Mouse (Mus musculus): ENCODE data around the gene Tigd3. TPM values are rescaled to one million over a fixed set of nuclear protein-coding genes. Genes with fewer than 3 reads are reported as not detected.

Gene Tigd3
- polyA plus RNA-seq (2015; fragmentation: Nextera tagmentation; extraction: Ambion mirVana) = 13.8 and 16.4 TPM in 2 replicates

- Histone ChIP-seq H3K4me3 (peak within 1 kb of the TSS; percentile 67), H3K27me3 (replicated peaks) (no peaks in the 10 kb centered on the region), H3K36me3 (replicated peaks) (peaks cover 9% of the 10 kb centered on the region), H3K4me2 (peak within 1 kb of the TSS; percentile 68), H3K27ac (peak within 1 kb of the TSS; percentile 84), H3K9ac (peak within 1 kb of the TSS; percentile 79), H3K4me1 (peaks cover 23% of the 10 kb centered on the region), H3K9me3 (no peaks in the 10 kb centered on the region)
- peak; percentile 97 for ATAC-seq (replicated peaks)
- 5% methylated on average over 36 of the region's 36 CpGs for WGBS
Measured at GRCm38 (mm10) chr19:5894002-5894678, at the start of gene Tigd3. Gene Tigd3 (minus strand): TSS chr19:5894149.

DNA sequence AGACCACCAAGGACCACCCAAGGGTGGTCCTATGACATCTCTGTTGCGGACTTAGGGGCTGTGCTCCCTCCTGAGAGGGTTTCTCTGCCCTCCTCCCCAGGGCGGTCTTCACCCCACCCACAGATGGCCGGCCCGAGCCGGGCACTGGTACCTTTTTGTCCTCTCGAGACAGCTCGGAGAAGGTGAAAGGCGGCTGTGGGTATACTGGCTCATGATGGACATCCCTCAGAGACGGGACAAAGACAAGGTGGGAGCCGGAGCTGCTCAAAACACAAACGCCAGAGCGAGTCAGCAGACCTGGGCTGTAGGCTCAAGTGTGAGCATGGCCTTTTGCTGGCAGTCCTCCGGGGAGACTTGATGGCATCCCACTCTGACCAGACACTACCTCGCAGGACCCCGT, 49.5 kb upstream of the Tigd3 start:
- no peaks in the 10 kb centered on the region for H3K9me3 ChIP-seq
- no peaks in the 10 kb centered on the region for H3K27me3 ChIP-seq (replicated peaks)
- H3K4me3 ChIP-seq = no peak overlapping the region
- no peak overlapping the region for H3K9ac ChIP-seq
- 92% methylated on average over 15 of the region's 15 CpGs for WGBS
- H3K4me2 ChIP-seq = no peak overlapping the region
- no peak overlapping the region for H3K27ac ChIP-seq
- no peaks in the 10 kb centered on the region; the same call in 1 of the 2 replicates for H3K4me1 ChIP-seq
- no peaks in the 10 kb centered on the region for H3K36me3 ChIP-seq (replicated peaks)
- no peak for ATAC-seq (replicated peaks)

- peaks cover 7% of the 10 kb centered on the region for H3K4me1 ChIP-seq
- no peaks in the 10 kb centered on the region for H3K9me3 ChIP-seq
- H3K27ac ChIP-seq = no peak overlapping the region
- ATAC-seq (replicated peaks) = no peak
- WGBS = 91% methylated on average over 7 of the region's 7 CpGs
- H3K4me2 ChIP-seq = no peak overlapping the region
- H3K27me3 ChIP-seq (replicated peaks) = no peaks in the 10 kb centered on the region
- H3K9ac ChIP-seq = no peak overlapping the region
- H3K36me3 ChIP-seq (replicated peaks) = no peaks in the 10 kb centered on the region
- H3K4me3 ChIP-seq = no peak overlapping the region
Measured at GRCm38 (mm10) chr19:5942581-5942980, 48.6 kb upstream of the Tigd3 start.

DNA sequence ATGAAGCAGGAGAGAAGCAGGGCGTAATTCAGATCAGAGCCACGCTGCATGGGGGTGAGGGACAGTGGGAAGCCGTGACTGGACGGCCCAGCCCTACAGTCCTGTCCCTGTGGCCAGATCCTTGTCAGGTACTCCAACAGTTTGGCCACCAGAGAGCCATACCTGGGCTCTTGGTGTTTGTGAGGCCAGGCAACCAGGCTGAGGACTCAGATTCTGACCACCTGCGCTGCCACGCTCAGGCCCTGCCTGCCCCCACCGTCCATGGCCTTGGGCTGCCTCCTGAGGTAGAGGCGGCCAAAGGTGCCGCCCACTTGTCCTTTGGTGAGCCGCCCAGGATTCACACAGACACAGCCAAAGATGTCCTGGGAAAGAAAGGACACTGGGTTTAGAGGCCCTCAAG, 46.7 kb upstream of the Tigd3 start:
- Histone ChIP-seq H3K4me3 (no peak overlapping the region), H3K36me3 (replicated peaks) (no peaks in the 10 kb centered on the region), H3K27me3 (replicated peaks) (no peaks in the 10 kb centered on the region), H3K4me2 (no peak overlapping the region), H3K27ac (no peak overlapping the region), H3K4me1 (peaks cover 10% of the 10 kb centered on the region), H3K9me3 (no peaks in the 10 kb centered on the region), H3K9ac (no peak overlapping the region)
- 94% methylated on average over 10 of the region's 10 CpGs for WGBS
- no peak for ATAC-seq (replicated peaks)

- Histone ChIP-seq H3K36me3 (replicated peaks) (no peaks in the 10 kb centered on the region), H3K27me3 (replicated peaks) (no peaks in the 10 kb centered on the region), H3K27ac (no peak overlapping the region), H3K4me3 (no peak overlapping the region), H3K9ac (no peak overlapping the region), H3K9me3 (no peaks in the 10 kb centered on the region), H3K4me2 (no peak overlapping the region), H3K4me1 (peaks cover 10% of the 10 kb centered on the region)
- WGBS = 62% methylated on average over 4 of the region's 4 CpGs
- ATAC-seq (replicated peaks) = no peak
Measured at GRCm38 (mm10) chr19:5940173-5940572, 46.2 kb upstream of the Tigd3 start.

DNA sequence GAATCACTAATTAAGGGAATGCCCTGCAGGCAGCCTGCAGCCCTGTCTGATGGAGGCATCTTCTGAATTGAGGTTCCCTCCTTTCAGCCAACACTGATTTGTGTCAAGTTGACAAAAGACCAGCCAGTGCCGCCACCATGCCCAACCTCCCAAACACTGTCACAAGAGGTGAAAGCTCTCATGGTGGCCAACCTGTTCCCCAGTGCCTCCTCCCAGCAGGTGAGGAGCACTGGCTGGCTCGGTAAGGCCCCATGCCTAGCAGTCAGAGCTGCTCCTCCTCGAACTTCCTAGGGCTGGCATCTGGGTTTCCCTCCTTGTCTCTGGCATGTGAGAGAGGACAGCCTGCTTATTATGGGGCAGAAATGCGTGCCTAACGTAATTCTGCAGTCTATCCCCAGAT, 45.8 kb upstream of the Tigd3 start:
- Histone ChIP-seq H3K9me3 (no peaks in the 10 kb centered on the region), H3K4me3 (no peak overlapping the region), H3K4me1 (peaks cover 10% of the 10 kb centered on the region), H3K36me3 (replicated peaks) (no peaks in the 10 kb centered on the region), H3K4me2 (no peak overlapping the region), H3K27ac (0 out of 2 replicates have a peak overlapping the region, but pooled peaks have one; percentile 42), H3K9ac (no peak overlapping the region), H3K27me3 (replicated peaks) (no peaks in the 10 kb centered on the region)
- no peak for ATAC-seq (replicated peaks)
- WGBS = 76% methylated on average over 5 of the region's 5 CpGs

- 92% methylated on average over 6 of the region's 6 CpGs for WGBS
- Histone ChIP-seq H3K4me1 (peaks cover 10% of the 10 kb centered on the region), H3K9me3 (no peaks in the 10 kb centered on the region), H3K4me3 (no peak overlapping the region), H3K36me3 (replicated peaks) (no peaks in the 10 kb centered on the region), H3K4me2 (no peak overlapping the region), H3K9ac (no peak overlapping the region), H3K27me3 (replicated peaks) (no peaks in the 10 kb centered on the region), H3K27ac (no peak overlapping the region)
- ATAC-seq (replicated peaks) = no peak
Measured at GRCm38 (mm10) chr19:5938516-5938915, 44.6 kb upstream of the Tigd3 start.

- Histone ChIP-seq H3K36me3 (replicated peaks) (no peaks in the 10 kb centered on the region), H3K27ac (0 out of 2 replicates have a peak overlapping the region, but pooled peaks have one; percentile 18), H3K4me3 (no peak overlapping the region), H3K9ac (no peak overlapping the region), H3K27me3 (replicated peaks) (no peaks in the 10 kb centered on the region), H3K9me3 (no peaks in the 10 kb centered on the region), H3K4me1 (peaks cover 10% of the 10 kb centered on the region), H3K4me2 (peak overlapping the region; percentile 34)
- WGBS = 8% methylated on average over 14 of the region's 14 CpGs
- ATAC-seq (replicated peaks) = no peak
Measured at GRCm38 (mm10) chr19:5937836-5938406, 44.0 kb upstream of the Tigd3 start.

GRCm38 (mm10) chr19:5937095-5937835, 43.3 kb upstream of the Tigd3 start:
- Histone ChIP-seq H3K27me3 (replicated peaks) (no peaks in the 10 kb centered on the region), H3K27ac (peak overlapping the region; percentile 58; the same call in 1 of the 2 replicates), H3K4me3 (no peak overlapping the region), H3K36me3 (replicated peaks) (no peaks in the 10 kb centered on the region), H3K4me2 (peak overlapping the region; percentile 34), H3K9me3 (no peaks in the 10 kb centered on the region), H3K4me1 (peaks cover 10% of the 10 kb centered on the region), H3K9ac (no peak overlapping the region)
- ATAC-seq (replicated peaks) = no peak
- 53% methylated on average over 21 of the region's 21 CpGs for WGBS

DNA sequence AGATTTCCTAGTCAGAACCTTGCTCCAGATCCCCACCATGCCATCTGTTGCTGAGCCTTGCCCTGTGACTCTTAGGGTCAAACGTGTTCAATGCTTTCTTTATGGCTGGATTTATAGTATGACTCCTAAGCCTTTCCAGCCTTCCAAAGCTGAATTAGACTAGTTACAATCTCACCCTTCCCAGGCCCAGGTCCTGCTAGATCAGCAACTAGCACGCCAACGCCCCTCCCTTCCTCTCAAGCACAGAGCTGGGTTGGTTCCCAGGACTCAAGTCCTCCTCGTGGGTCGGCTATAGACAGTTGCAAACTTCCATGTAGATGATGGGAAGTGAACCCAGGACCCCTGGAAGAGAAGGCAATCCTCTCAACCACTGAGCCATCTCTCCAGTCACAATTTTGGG, 41.7 kb upstream of the Tigd3 start:
- H3K27ac ChIP-seq = no peak overlapping the region
- H3K9me3 ChIP-seq = no peaks in the 10 kb centered on the region
- no peak overlapping the region for H3K4me2 ChIP-seq
- H3K4me3 ChIP-seq = no peak overlapping the region
- no peaks in the 10 kb centered on the region for H3K27me3 ChIP-seq (replicated peaks)
- WGBS = 80% methylated on average over 5 of the region's 5 CpGs
- no peak overlapping the region for H3K9ac ChIP-seq
- H3K4me1 ChIP-seq = peaks cover 10% of the 10 kb centered on the region
- no peaks in the 10 kb centered on the region for H3K36me3 ChIP-seq (replicated peaks)
- no peak for ATAC-seq (replicated peaks)

GRCm38 (mm10) chr19:5935266-5935665, 41.3 kb upstream of the Tigd3 start:
- no peak for ATAC-seq (replicated peaks)
- Histone ChIP-seq H3K4me2 (no peak overlapping the region), H3K27ac (no peak overlapping the region), H3K27me3 (replicated peaks) (no peaks in the 10 kb centered on the region), H3K9me3 (no peaks in the 10 kb centered on the region), H3K4me1 (peaks cover 10% of the 10 kb centered on the region), H3K4me3 (no peak overlapping the region), H3K36me3 (replicated peaks) (no peaks in the 10 kb centered on the region), H3K9ac (no peak overlapping the region)
- 72% methylated on average over 3 of the region's 3 CpGs for WGBS

Measured in midbrain, embryonic 15.5 days (tissue).